Mouse (Mus musculus) left cerebral cortex, adult 18-20 months (tissue): ENCODE data around the gene Ankef1. TPM values are rescaled to one million over a fixed set of nuclear protein-coding genes. Genes with fewer than 3 reads are reported as not detected.

ENCODE experiments used
- DNase-seq, 2 experiments: peaks; one replicate each; pipeline ENCODE4 v3.0.0; 2021 to 2022; ENCODE audit warnings: low spot score in 2 of 2, mixed read lengths in 1 of 2
- total RNA-seq, 2 experiments: library from RNA; stranded (reverse); gene quantifications; 2 replicates each; pipeline ENCODE4 v1.2.3; 2021

The Ankef1 gene
- total RNA-seq, 2 experiments from 2014 or later: 2.0 to 2.6 TPM

DNA sequence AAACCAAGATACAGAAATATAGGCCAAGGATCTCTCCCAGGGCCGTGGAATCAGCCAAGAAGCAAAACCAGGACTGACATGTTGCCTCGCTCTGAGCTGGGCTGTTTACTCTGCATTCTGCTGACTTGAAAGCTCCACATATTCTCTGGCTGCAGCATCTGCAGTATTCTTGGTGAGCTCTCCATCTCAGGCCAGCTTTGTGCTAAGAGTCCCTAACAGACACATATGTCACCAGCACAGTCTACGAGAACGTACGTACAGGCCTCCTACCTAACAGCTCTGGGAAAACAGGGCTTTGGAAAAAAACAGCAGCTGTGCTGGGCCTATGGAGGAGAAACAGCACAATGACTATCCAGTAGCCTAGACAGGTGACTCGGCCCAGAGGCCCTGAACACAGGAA is 97.0 kb downstream of the Ankef1 start:
- peak; percentile 19 to 33 for DNase-seq

DNA sequence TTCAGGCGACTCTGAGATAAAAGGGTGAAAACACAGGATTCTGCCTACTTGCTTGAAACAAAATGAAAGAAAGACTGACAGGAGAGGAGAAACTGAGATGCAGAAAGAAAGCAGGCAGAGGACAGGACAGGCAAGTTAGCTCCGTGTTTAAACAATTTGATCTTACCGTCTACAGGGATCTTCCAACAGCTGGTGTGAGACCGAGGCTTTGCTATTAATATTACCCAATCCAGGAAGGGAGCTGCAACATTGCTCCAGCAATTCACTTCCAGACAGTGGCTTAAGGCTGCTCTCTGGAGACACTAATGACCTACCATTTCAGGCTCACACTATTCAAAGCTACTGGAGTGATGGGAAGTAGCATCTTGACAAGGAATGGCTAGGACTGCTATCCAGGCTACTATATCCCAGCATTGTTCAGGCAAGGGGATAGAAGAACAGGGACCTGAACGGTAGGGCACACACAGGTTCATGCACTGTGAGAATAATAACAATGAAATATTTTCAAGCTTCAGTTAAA is 99.0 kb downstream of the Ankef1 start:
- no peak for DNase-seq

DNA sequence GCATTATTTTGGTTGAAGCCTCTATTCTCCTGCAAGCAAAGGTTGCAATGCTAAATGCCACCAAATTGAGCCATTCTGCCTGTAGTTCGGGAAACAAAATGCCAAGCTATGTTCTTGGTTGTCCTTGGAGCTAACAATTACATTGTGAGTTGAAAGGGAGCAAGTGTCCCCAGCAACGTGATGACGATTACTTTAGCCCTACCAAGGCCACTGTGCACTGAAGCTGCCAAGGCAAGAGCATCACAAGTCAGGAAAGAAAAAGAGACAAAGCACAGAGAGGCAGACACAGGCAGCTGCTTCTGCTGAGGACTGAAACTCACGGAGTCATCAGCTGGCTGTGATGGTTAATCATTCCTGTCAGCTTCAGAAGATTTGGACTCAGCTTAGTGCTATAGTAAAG is 99.5 kb downstream of the Ankef1 start:
- no peak for DNase-seq

Other genes starting within 250 kb of the Ankef1 start
- gene Pak7, start 113.9 kb upstream of the Ankef1 start, total RNA-seq: 10 to 100 TPM; 38.4 to 50.5 TPM
- gene Snap25, start 211.5 kb downstream of the Ankef1 start, total RNA-seq: 1,000 to 10,000 TPM; 3,274 to 3,529 TPM